Mouse (Mus musculus): ENCODE results near the gene Unc5b. TPM values are rescaled to one million over a fixed set of nuclear protein-coding genes. Genes with fewer than 3 reads are reported as not detected.
"Not testable (repeated sequence)": the region's sequence is repeated elsewhere in the genome, so short reads cannot be mapped to it uniquely, and the experiment has no call there.

Unc5b gene
- 2.3 and 2.8 TPM in 2 replicates for polyA plus RNA-seq (2015; fragmentation: Nextera tagmentation; extraction: Ambion mirVana)

- Histone ChIP-seq H3K27me3 (peaks cover 58% of the 10 kb centered on the region), H3K9ac (peak within 1 kb of the TSS; percentile 76), H3K4me2 (peak within 1 kb of the TSS; percentile 91), H3K36me3 (ENCODE audit: poor library complexity, severe bottlenecking) (no peaks in the 10 kb centered on the region), H3K27ac (no peak within 1 kb of the TSS), H3K4me1 (peaks cover 59% of the 10 kb centered on the region), H3K9me3 (replicated peaks) (no peaks in the 10 kb centered on the region), H3K4me3 (peak within 1 kb of the TSS; percentile 62)
- under 1% methylated on average over 39 of the region's 53 CpGs for WGBS
- ATAC-seq, result peak; percentile 96
These were observed at the start of gene Unc5b for GRCm38 (mm10) chr10:60831379-60831778. Gene Unc5b, minus strand, starts transcription at chr10:60831581.

DNA sequence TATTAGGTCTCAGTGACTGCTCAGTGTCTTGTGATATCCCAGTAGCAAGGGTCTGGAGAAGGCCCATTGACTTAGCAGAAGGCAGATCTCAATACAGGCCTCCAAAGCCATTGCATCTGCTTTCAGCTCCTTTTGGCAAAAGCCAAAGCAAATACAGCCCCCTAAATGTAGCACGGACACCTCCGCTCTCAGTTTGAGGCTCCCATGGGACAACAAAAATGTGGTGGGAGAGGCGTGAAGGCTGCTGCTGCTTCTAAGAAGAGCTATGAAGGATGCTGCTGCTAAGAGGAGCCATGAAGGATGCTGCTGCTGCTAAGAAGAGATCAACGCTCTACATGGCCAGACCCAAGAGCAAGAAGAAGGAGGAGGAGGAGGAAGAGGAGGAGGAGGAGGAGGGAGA is 48.4 kb upstream of the Unc5b start:
- Histone ChIP-seq H3K36me3 (ENCODE audit: poor library complexity, severe bottlenecking) (no peaks in the 10 kb centered on the region), H3K9me3 (replicated peaks) (no peaks in the 10 kb centered on the region), H3K4me1 (no peaks in the 10 kb centered on the region), H3K4me2 (no peak overlapping the region), H3K27ac (no peak overlapping the region), H3K9ac (no peak overlapping the region), H3K4me3 (no peak overlapping the region), H3K27me3 (no peaks in the 10 kb centered on the region)
- no peak for ATAC-seq
- 91% methylated on average over 4 of the region's 4 CpGs for WGBS

- H3K4me1 ChIP-seq, result no peaks in the 10 kb centered on the region
- H3K36me3 ChIP-seq (ENCODE audit: poor library complexity, severe bottlenecking), result no peaks in the 10 kb centered on the region
- H3K27me3 ChIP-seq, result no peaks in the 10 kb centered on the region
- no peak for ATAC-seq
- H3K4me3 ChIP-seq, result no peak overlapping the region
- no peak overlapping the region for H3K9ac ChIP-seq
- WGBS, result 94% methylated on average over 5 of the region's 5 CpGs
- H3K27ac ChIP-seq, result no peak overlapping the region
- no peak overlapping the region for H3K4me2 ChIP-seq
- peaks cover 4% of the 10 kb centered on the region; the same call in 1 of the 2 replicates for H3K9me3 ChIP-seq (replicated peaks)
These were observed 45.7 kb upstream of the Unc5b start for GRCm38 (mm10) chr10:60877075-60877474.

GRCm38 (mm10) chr10:60875011-60875410 is 43.6 kb upstream of the Unc5b start:
- H3K4me2 ChIP-seq, result no peak overlapping the region
- no peaks in the 10 kb centered on the region for H3K4me1 ChIP-seq
- no peaks in the 10 kb centered on the region for H3K27me3 ChIP-seq
- WGBS, result 94% methylated on average over 1 of the region's 1 CpGs
- no peak overlapping the region for H3K4me3 ChIP-seq
- no peak for ATAC-seq
- peaks cover 4% of the 10 kb centered on the region; the same call in 1 of the 2 replicates for H3K9me3 ChIP-seq (replicated peaks)
- H3K36me3 ChIP-seq (ENCODE audit: poor library complexity, severe bottlenecking), result no peaks in the 10 kb centered on the region
- H3K9ac ChIP-seq, result no peak overlapping the region
- no peak overlapping the region for H3K27ac ChIP-seq

DNA sequence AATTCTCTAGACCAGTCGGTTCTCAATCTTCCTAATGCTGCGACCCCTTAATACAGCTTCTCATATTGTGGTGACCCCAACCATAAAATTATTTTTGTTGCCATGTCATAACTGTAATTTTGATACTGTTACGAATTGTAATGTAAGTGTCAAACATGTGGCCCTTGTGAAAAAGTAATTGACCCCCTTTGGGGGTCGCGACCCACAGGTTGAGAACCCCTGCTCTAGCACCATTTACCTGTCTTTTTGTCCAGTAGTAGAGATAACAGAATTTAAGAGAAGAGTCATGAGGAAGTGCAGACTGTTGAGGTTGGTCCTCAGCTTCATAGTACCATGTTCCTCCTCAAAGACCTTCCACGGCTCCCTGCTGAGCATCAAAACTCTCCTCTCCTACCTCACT is 31.9 kb upstream of the Unc5b start:
- H3K27ac ChIP-seq, result no peak overlapping the region
- H3K27me3 ChIP-seq, result no peaks in the 10 kb centered on the region
- ATAC-seq, result no peak
- no peaks in the 10 kb centered on the region for H3K9me3 ChIP-seq (replicated peaks)
- H3K4me2 ChIP-seq, result no peak overlapping the region
- H3K4me1 ChIP-seq, result peaks cover 7% of the 10 kb centered on the region; the same call in 1 of the 2 replicates
- WGBS, result 80% methylated on average over 6 of the region's 6 CpGs
- H3K36me3 ChIP-seq (ENCODE audit: poor library complexity, severe bottlenecking), result no peaks in the 10 kb centered on the region
- H3K9ac ChIP-seq, result no peak overlapping the region
- no peak overlapping the region for H3K4me3 ChIP-seq

DNA sequence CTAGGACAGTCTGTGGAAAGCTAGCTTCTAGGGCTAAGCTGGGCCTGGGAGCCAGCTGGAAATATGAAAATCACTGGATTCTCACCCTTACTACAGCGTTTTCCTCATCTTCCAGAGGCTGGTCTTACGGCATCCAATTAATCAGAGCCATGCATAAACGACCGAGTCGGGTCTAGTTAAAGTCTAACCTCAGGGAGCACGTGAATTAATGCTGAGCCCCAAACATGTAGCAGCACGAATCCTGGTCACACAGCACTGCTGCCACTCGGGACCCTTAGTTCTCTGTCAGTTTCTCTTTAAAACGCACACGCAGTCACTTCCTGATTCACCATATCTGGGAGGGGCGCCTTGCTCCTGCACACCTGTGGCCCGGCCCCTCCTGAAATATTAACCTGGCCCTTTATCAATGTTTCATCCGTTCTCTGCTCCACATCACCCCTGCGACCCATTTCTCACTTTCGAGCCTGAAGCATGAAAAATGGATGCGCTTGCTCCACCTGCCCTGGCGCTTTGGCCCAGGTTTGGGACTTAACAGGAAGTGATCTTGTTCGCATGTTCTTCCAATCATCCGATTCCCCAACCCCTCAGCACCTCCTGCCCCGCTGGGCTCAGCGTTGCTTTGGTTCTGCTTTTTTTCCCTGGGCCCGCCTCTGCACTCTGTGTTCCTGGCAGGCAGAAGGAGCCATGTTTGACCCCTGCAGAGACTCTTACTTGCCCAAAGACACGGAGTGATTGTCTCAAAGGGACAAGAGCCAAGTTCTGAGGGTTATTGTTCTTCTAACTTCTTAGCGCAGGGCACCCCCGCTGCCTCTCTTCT is 31.3 kb upstream of the Unc5b start:
- Histone ChIP-seq H3K27ac (no peak overlapping the region), H3K9ac (no peak overlapping the region), H3K4me2 (no peak overlapping the region), H3K4me3 (no peak overlapping the region), H3K9me3 (replicated peaks) (no peaks in the 10 kb centered on the region), H3K36me3 (ENCODE audit: poor library complexity, severe bottlenecking) (no peaks in the 10 kb centered on the region), H3K4me1 (peaks cover 7% of the 10 kb centered on the region; the same call in 1 of the 2 replicates), H3K27me3 (no peaks in the 10 kb centered on the region)
- ATAC-seq, result no peak
- WGBS, result 62% methylated on average over 25 of the region's 25 CpGs

DNA sequence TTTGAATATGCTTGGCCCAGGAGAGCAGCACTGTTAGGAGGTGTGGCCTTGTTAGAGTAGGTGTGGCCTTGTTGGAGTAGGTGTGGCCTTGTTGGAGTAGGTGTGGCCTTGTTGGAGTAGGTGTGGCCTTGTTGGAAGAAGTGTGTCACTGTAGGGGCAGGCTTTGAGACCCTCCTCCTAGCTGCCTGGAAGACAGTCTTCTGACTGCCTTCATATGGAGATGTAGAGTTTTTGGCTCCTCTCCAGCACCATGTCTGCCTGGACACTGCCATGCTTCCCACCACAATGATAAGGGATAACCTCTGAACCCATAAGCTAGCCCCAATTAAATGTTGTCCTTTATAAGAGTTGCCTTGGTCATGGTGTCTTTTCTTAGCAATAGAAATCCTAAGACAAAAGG is 13.9 kb upstream of the Unc5b start:
- not testable (repeated sequence) for H3K4me3 ChIP-seq; H3K27me3 ChIP-seq; ATAC-seq; H3K4me1 ChIP-seq; H3K9me3 ChIP-seq (replicated peaks); H3K4me2 ChIP-seq; H3K9ac ChIP-seq; H3K27ac ChIP-seq; H3K36me3 ChIP-seq (ENCODE audit: poor library complexity, severe bottlenecking)

- H3K36me3 ChIP-seq (ENCODE audit: poor library complexity, severe bottlenecking), result no peaks in the 10 kb centered on the region
- ATAC-seq, result no peak
- H3K9ac ChIP-seq, result no peak overlapping the region
- 0 out of 2 replicates have a peak, but pooled peaks cover 6% of the 10 kb centered on the region for H3K4me1 ChIP-seq
- peaks cover 8% of the 10 kb centered on the region for H3K27me3 ChIP-seq
- H3K4me3 ChIP-seq, result no peak overlapping the region
- H3K9me3 ChIP-seq (replicated peaks), result no peaks in the 10 kb centered on the region
- no peak overlapping the region for H3K4me2 ChIP-seq
- WGBS, result 64% methylated on average over 19 of the region's 19 CpGs
- no peak overlapping the region for H3K27ac ChIP-seq
These were observed 7.4 kb upstream of the Unc5b start for GRCm38 (mm10) chr10:60838816-60839215.

DNA sequence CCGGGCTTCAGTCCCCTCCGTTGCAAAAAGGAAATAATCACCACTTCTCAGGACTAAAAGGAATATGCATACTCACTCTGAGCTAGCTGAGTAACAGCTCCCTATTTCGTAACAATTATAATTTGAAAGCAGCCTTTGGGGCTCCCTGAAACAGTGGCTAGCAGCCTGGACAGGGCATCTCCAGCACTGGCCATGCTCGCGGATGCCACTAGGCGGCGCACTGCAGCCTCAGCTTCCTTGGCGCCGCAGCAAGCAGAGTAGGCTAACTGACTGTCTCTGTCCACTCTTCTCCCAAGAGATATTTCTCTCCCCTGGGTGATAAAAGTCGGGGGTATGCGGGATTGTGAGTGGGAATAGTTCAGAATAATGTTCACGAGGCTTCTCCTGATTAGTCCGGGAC is 3.6 kb upstream of the Unc5b start:
- no peak overlapping the region for H3K27ac ChIP-seq
- H3K36me3 ChIP-seq (ENCODE audit: poor library complexity, severe bottlenecking), result no peaks in the 10 kb centered on the region
- no peak overlapping the region for H3K9ac ChIP-seq
- no peak for ATAC-seq
- H3K27me3 ChIP-seq, result peaks cover 34% of the 10 kb centered on the region
- peaks cover 23% of the 10 kb centered on the region for H3K4me1 ChIP-seq
- H3K4me3 ChIP-seq, result no peak overlapping the region
- no peaks in the 10 kb centered on the region for H3K9me3 ChIP-seq (replicated peaks)
- WGBS, result 3% methylated on average over 13 of the region's 13 CpGs
- H3K4me2 ChIP-seq, result no peak overlapping the region

DNA sequence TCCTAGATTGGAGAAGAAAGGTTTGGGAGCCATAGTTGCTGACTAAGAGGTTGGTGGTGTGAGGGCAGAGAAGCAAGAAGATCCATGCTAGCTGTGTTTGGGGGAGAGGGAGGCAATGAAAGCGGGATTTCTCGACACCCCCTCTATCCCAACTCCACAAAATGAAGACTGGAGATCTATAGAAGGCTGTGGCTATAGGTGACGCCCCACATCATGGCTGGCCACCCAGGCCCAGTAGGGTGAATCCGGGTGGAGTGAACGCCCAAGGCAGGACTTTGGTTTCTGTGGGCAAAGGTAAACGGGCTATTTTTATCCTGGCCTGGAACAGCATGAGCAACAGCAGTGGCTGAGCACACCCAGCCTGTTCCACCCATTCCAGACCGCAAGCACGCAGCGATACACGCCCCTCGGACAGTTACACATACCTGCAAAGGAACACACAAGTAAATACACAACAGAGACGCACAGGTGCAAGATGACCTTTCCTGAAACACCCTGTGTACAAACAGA is 1.3 kb upstream of the Unc5b start:
- Histone ChIP-seq H3K9me3 (replicated peaks) (no peaks in the 10 kb centered on the region), H3K4me3 (no peak overlapping the region), H3K4me2 (no peak overlapping the region), H3K27me3 (peaks cover 55% of the 10 kb centered on the region), H3K27ac (no peak overlapping the region), H3K4me1 (peaks cover 45% of the 10 kb centered on the region), H3K9ac (no peak overlapping the region), H3K36me3 (ENCODE audit: poor library complexity, severe bottlenecking) (no peaks in the 10 kb centered on the region)
- WGBS, result 78% methylated on average over 12 of the region's 12 CpGs
- no peak for ATAC-seq

GRCm38 (mm10) chr10:60830556-60831350 is 628 bp downstream of the Unc5b start:
- Histone ChIP-seq H3K27ac (no peak overlapping the region), H3K4me1 (peaks cover 63% of the 10 kb centered on the region), H3K27me3 (peaks cover 59% of the 10 kb centered on the region), H3K9ac (peak overlapping the region; percentile 76), H3K4me2 (peak overlapping the region; percentile 91), H3K9me3 (replicated peaks) (no peaks in the 10 kb centered on the region), H3K4me3 (peak overlapping the region; percentile 62), H3K36me3 (ENCODE audit: poor library complexity, severe bottlenecking) (no peaks in the 10 kb centered on the region)
- ATAC-seq, result peak; percentile 37
- WGBS, result under 1% methylated on average over 78 of the region's 78 CpGs

DNA sequence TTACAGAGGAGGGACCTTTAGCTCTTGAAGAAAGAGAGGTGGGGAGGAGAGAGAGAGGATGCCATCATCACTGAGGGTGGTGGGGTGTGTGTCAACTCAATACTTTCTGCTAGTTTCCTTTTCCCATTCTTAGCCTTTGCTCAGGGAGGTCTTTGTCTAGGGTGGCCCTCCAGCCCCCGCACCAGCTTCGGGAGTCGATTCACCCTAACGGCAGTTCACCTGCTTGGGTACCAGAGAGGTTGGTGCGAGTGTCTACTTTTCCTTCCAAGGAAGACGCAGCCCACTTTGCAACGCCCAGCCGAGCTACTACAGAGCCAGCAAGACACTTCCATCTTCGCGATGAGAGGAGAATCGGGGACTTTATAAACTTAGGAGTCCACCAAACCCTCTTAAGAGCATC is 1.4 kb downstream of the Unc5b start:
- no peaks in the 10 kb centered on the region for H3K36me3 ChIP-seq (ENCODE audit: poor library complexity, severe bottlenecking)
- H3K9me3 ChIP-seq (replicated peaks), result no peaks in the 10 kb centered on the region
- peak overlapping the region; percentile 76 for H3K9ac ChIP-seq
- ATAC-seq, result no peak
- peaks cover 63% of the 10 kb centered on the region for H3K27me3 ChIP-seq
- peaks cover 63% of the 10 kb centered on the region for H3K4me1 ChIP-seq
- peak overlapping the region; percentile 91 for H3K4me2 ChIP-seq
- no peak overlapping the region for H3K27ac ChIP-seq
- peak overlapping the region; percentile 62 for H3K4me3 ChIP-seq
- WGBS, result under 1% methylated on average over 11 of the region's 11 CpGs

Data from forebrain, embryonic 13.5 days (tissue).